Mouse (Mus musculus) heart, embryonic 10.5 days (tissue): Measurements from ENCODE around the gene Rsph6a. TPM values are rescaled to one million over a fixed set of nuclear protein-coding genes. Genes with fewer than 3 reads are reported as not detected.

ENCODE experiments used
- DNase-seq: peaks from one replicate; pipeline ENCODE4 v3.0.0-alpha.2; 2017; ENCODE audit warnings: low spot score
- H3K27ac ChIP-seq: fragments of 300-500 bp; sonication (generic); 2 replicates; pipeline ENCODE4 v1.5.1; 2016; ENCODE audit warnings: mild to moderate bottlenecking
- H3K27me3 ChIP-seq: fragments of 300-500 bp; sonication (generic); 2 replicates; pipeline ENCODE4 v1.6.1; 2016; ENCODE audit warnings: mild to moderate bottlenecking; ENCODE audit not compliant: poor library complexity, insufficient read depth, severe bottlenecking
- H3K36me3 ChIP-seq: fragments of 300-500 bp; sonication (generic); 2 replicates; pipeline ENCODE4 v1.6.1; 2016; ENCODE audit warnings: mild to moderate bottlenecking, moderate library complexity
- H3K4me1 ChIP-seq: fragments of 300-500 bp; sonication (generic); 2 replicates; pipeline ENCODE4 v1.6.1; 2016; ENCODE audit warnings: mild to moderate bottlenecking
- H3K4me3 ChIP-seq: fragments of 300-500 bp; sonication (generic); 2 replicates; pipeline ENCODE4 v1.5.1; 2016; ENCODE audit warnings: mild to moderate bottlenecking, moderate library complexity
- H3K9me3 ChIP-seq: fragments of 300-500 bp; sonication (generic); 2 replicates; pipeline ENCODE4 v1.6.1; 2016; ENCODE audit warnings: mild to moderate bottlenecking, moderate library complexity
- WGBS: fragments of 180-500 bp; shearing (Covaris S2); methylation state at CpG from one replicate; pipeline ENCODE4 v1.1.7; 2016; 5-methylcytosine and 5-hydroxymethylcytosine counted together
- polyA plus RNA-seq: library from polyadenylated mRNA; unstranded; fragments of >200 nt; fragmentation: Nextera tagmentation; extraction: Ambion mirVana; gene quantifications from 2 replicates; pipeline ENCODE4 v1.2.1, GENCODE M21; 2016

Gene Rsph6a
- polyA plus RNA-seq = not detected in 2 replicates

GRCm38 (mm10) chr7:19054047-19054776 lies at the start of gene Rsph6a:
Gene Rsph6a, plus strand, starts transcription at chr7:19054690.
- Histone ChIP-seq H3K27me3 (no peaks in the 10 kb centered on the region), H3K27ac (peak within 1 kb of the TSS; percentile 59)

GRCm38 (mm10) chr7:19005417-19006121 lies 48.9 kb upstream of the Rsph6a start:
- Histone ChIP-seq H3K27ac (0 out of 2 replicates have a peak overlapping the region, but pooled peaks have one; percentile 8), H3K36me3 (peaks cover 26% of the 10 kb centered on the region), H3K9me3 (no peaks in the 10 kb centered on the region), H3K4me3 (peak overlapping the region; percentile 92), H3K4me1 (peaks cover 54% of the 10 kb centered on the region), H3K27me3 (no peaks in the 10 kb centered on the region)
- DNase-seq = no peak
- 82% methylated on average over 34 of the region's 34 CpGs for WGBS

More at GRCm38 (mm10) chr7:19054047-19054776, at the start of gene Rsph6a:
- peaks cover 12% of the 10 kb centered on the region for H3K4me1 ChIP-seq
- H3K36me3 ChIP-seq = peaks cover 49% of the 10 kb centered on the region
- H3K9me3 ChIP-seq = 0 out of 2 replicates have a peak, but pooled peaks cover 3% of the 10 kb centered on the region
- peak; percentile 83 for DNase-seq
- H3K4me3 ChIP-seq = peak within 1 kb of the TSS; percentile 22
- 30% methylated on average over 33 of the region's 33 CpGs for WGBS

- DNase-seq = peak; percentile 92
- WGBS = 9% methylated on average over 12 of the region's 12 CpGs
- Histone ChIP-seq H3K27me3 (no peaks in the 10 kb centered on the region), H3K9me3 (no peaks in the 10 kb centered on the region), H3K4me1 (peaks cover 48% of the 10 kb centered on the region), H3K4me3 (0 out of 2 replicates have a peak overlapping the region, but pooled peaks have one; percentile 92), H3K36me3 (peaks cover 26% of the 10 kb centered on the region), H3K27ac (no peak overlapping the region)
These were observed 48.0 kb upstream of the Rsph6a start for GRCm38 (mm10) chr7:19006476-19006875.

- no peak for DNase-seq
- 70% methylated on average over 13 of the region's 13 CpGs for WGBS
- Histone ChIP-seq H3K4me3 (no peak overlapping the region), H3K9me3 (no peaks in the 10 kb centered on the region), H3K27ac (no peak overlapping the region), H3K4me1 (peaks cover 53% of the 10 kb centered on the region), H3K27me3 (no peaks in the 10 kb centered on the region), H3K36me3 (peaks cover 26% of the 10 kb centered on the region)
These were observed 47.2 kb upstream of the Rsph6a start for GRCm38 (mm10) chr7:19007026-19007977.

GRCm38 (mm10) chr7:19010581-19010980 lies 43.9 kb upstream of the Rsph6a start:
- H3K27ac ChIP-seq = no peak overlapping the region
- H3K27me3 ChIP-seq = no peaks in the 10 kb centered on the region
- H3K4me3 ChIP-seq = no peak overlapping the region
- no peak for DNase-seq
- WGBS = 76% methylated on average over 7 of the region's 7 CpGs
- no peaks in the 10 kb centered on the region for H3K9me3 ChIP-seq
- H3K36me3 ChIP-seq = peaks cover 18% of the 10 kb centered on the region
- H3K4me1 ChIP-seq = peaks cover 52% of the 10 kb centered on the region

- Histone ChIP-seq H3K4me1 (peaks cover 37% of the 10 kb centered on the region), H3K36me3 (peaks cover 5% of the 10 kb centered on the region), H3K27ac (peak overlapping the region; percentile 94), H3K4me3 (peak overlapping the region; percentile 65), H3K27me3 (no peaks in the 10 kb centered on the region), H3K9me3 (no peaks in the 10 kb centered on the region)
- DNase-seq = no peak
- under 1% methylated on average over 30 of the region's 31 CpGs for WGBS
These were observed 42.4 kb upstream of the Rsph6a start for GRCm38 (mm10) chr7:19012025-19012621.

GRCm38 (mm10) chr7:19012882-19013281 lies 41.6 kb upstream of the Rsph6a start:
- Histone ChIP-seq H3K4me1 (peaks cover 30% of the 10 kb centered on the region), H3K27me3 (no peaks in the 10 kb centered on the region), H3K9me3 (no peaks in the 10 kb centered on the region), H3K27ac (peak overlapping the region; percentile 24; the same call in 1 of the 2 replicates), H3K4me3 (peak overlapping the region; percentile 65; the same call in 1 of the 2 replicates), H3K36me3 (no peaks in the 10 kb centered on the region)
- no peak for DNase-seq
- WGBS = 25% methylated on average over 2 of the region's 2 CpGs

- no peaks in the 10 kb centered on the region for H3K27me3 ChIP-seq
- DNase-seq = no peak
- H3K36me3 ChIP-seq = no peaks in the 10 kb centered on the region
- H3K4me1 ChIP-seq = peaks cover 30% of the 10 kb centered on the region
- H3K9me3 ChIP-seq = no peaks in the 10 kb centered on the region
- 50% methylated on average over 15 of the region's 15 CpGs for WGBS
- 0 out of 2 replicates have a peak overlapping the region, but pooled peaks have one; percentile 16 for H3K27ac ChIP-seq
- no peak overlapping the region for H3K4me3 ChIP-seq
These were observed 40.0 kb upstream of the Rsph6a start for GRCm38 (mm10) chr7:19014452-19014851.

GRCm38 (mm10) chr7:19016042-19016441 lies 38.4 kb upstream of the Rsph6a start:
- Histone ChIP-seq H3K27ac (no peak overlapping the region), H3K27me3 (peaks cover 13% of the 10 kb centered on the region), H3K4me1 (peaks cover 30% of the 10 kb centered on the region), H3K9me3 (no peaks in the 10 kb centered on the region), H3K4me3 (no peak overlapping the region), H3K36me3 (no peaks in the 10 kb centered on the region)
- DNase-seq = no peak
- WGBS = 92% methylated on average over 4 of the region's 4 CpGs

- H3K9me3 ChIP-seq = no peaks in the 10 kb centered on the region
- no peak overlapping the region for H3K27ac ChIP-seq
- peaks cover 31% of the 10 kb centered on the region for H3K27me3 ChIP-seq
- WGBS = 83% methylated on average over 7 of the region's 7 CpGs
- H3K4me3 ChIP-seq = no peak overlapping the region
- no peaks in the 10 kb centered on the region for H3K36me3 ChIP-seq
- DNase-seq = no peak
- H3K4me1 ChIP-seq = peaks cover 15% of the 10 kb centered on the region
These were observed 36.6 kb upstream of the Rsph6a start for GRCm38 (mm10) chr7:19017909-19018308.

- no peak overlapping the region for H3K4me3 ChIP-seq
- H3K4me1 ChIP-seq = peaks cover 25% of the 10 kb centered on the region
- H3K27me3 ChIP-seq = peaks cover 42% of the 10 kb centered on the region
- H3K27ac ChIP-seq = no peak overlapping the region
- H3K9me3 ChIP-seq = no peaks in the 10 kb centered on the region
- H3K36me3 ChIP-seq = no peaks in the 10 kb centered on the region
- DNase-seq = no peak
- 15% methylated on average over 8 of the region's 8 CpGs for WGBS
These were observed 33.4 kb upstream of the Rsph6a start for GRCm38 (mm10) chr7:19021048-19021447.
